30 mouse cellular contexts compared by ENCODE assay signal in the genomic region with DNA sequence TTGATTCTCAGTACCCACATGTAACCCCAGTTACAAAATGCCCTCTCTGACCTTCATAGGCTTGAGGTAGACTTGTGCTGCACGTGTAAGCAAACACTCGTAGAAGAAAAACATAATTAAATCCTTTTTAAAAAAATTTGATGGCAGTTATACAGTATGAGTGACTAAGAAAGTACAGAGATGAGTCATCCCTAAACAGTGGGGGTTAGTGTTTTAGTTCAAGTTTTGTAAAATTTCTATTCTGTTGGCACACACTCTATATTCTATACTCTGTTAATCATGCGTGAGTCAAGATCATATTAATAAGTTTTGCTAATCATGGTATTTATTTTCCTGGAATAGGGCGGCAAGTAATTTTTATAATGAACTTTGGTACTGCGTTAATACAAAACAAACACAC.
A peak's percentile ranks its signal among the peaks of the same experiment; 100 is the strongest.
DNase-seq lines count a peak whose midpoint lies in the region; ATAC-seq and TF ChIP-seq lines count a peak whose summit lies in the region.
"Had no signal": no experiment of that assay in that cellular context is flagged by ENCODE, and none has a peak within 500 bp of the region (broad histone marks: within the 10 kb centered on the region; RNA-seq: fewer than 3 reads in every experiment).

No protein-coding gene starts in this region.

- WGBS in kidney, embryonic 14.5 days, result 90% methylated on average over 5 of the region's 5 CpGs

- H3K4me3 ChIP-seq in embryonic fibroblast, embryonic 13.5 days (ENCODE audit: insufficient read depth, low read length), result no peak overlapping the region
- no peak overlapping the region for H3K4me3 ChIP-seq in kidney, embryonic 14.5 days (ENCODE audit: low read length)
- H3K4me3 ChIP-seq: embryonic facial prominence, embryonic 10.5 days; embryonic facial prominence, embryonic 13.5 days; forebrain, embryonic 10.5 days; forebrain, embryonic 13.5 days; heart, embryonic 12.5 days; heart, embryonic 15.5 days; hindbrain, embryonic 10.5 days had no signal

- TF ChIP-seq CTCF in embryonic fibroblast, embryonic 13.5 days (IDR thresholded peaks at IDR 0.05; ENCODE audit: borderline replicate concordance, insufficient read depth, low read length), result no peak

- ATAC-seq in kidney, embryonic 14.5 days (ENCODE audit: low FRiP score, low TSS enrichment), result no peak
- ATAC-seq: forebrain, embryonic 13.5 days; forebrain, postnatal 0 days; hindbrain, postnatal 0 days; intestine, postnatal 0 days; Patski had no signal

- peaks cover 3% of the 10 kb centered on the region; the same call in 1 of the 2 replicates for H3K36me3 ChIP-seq in kidney, embryonic 14.5 days (ENCODE audit: control insufficient read depth, insufficient read depth, low read length)

- peak; percentile 58 for DNase-seq in 416B (ENCODE audit: low read depth)
- DNase-seq in Muller cell, postnatal 12 days (ENCODE audit: inconsistent ontology term), result peak; percentile 58
- no peak for DNase-seq in embryo, embryonic 10.5 days (ENCODE audit: low spot score)
- DNase-seq in ovary, postnatal 14 days (ENCODE audit: low spot score), result no peak
- DNase-seq: adrenal gland, postnatal 10 days; adrenal gland, postnatal 36 days; cerebellum, adult 11 months; cerebellum, adult 2 months; cerebellum, adult 9-11 months; cerebellum, postnatal 25 days; embryo, embryonic 11 days; forebrain, postnatal 0 days; gastrocnemius, postnatal 25 days; heart, adult 18-20 months; heart, postnatal 10 days; heart, postnatal 36 days; kidney, adult 2 months had no signal

- H3K4me2 ChIP-seq in kidney, embryonic 14.5 days (replicated peaks; ENCODE audit: low read depth, low read length), result no peak overlapping the region
- H3K4me2 ChIP-seq: embryonic facial prominence, embryonic 13.5 days; forebrain, embryonic 13.5 days; heart, embryonic 12.5 days; heart, embryonic 15.5 days; hindbrain, embryonic 14.5 days had no signal

- no peak overlapping the region for H3K9ac ChIP-seq in kidney, embryonic 14.5 days (ENCODE audit: low read depth, low read length)
- H3K9ac ChIP-seq: embryonic facial prominence, embryonic 13.5 days; forebrain, embryonic 13.5 days; forebrain, postnatal 0 days; heart, embryonic 12.5 days; heart, embryonic 15.5 days; hindbrain, embryonic 14.5 days had no signal

- no peaks in the 10 kb centered on the region for H3K9me3 ChIP-seq in kidney, embryonic 14.5 days (ENCODE audit: control insufficient read depth, low read length)
- H3K9me3 ChIP-seq: embryonic facial prominence, embryonic 10.5 days; embryonic facial prominence, embryonic 13.5 days; forebrain, embryonic 10.5 days; forebrain, embryonic 13.5 days; heart, embryonic 12.5 days; heart, embryonic 15.5 days; hindbrain, embryonic 10.5 days had no signal

- H3K4me1 ChIP-seq in embryonic fibroblast, embryonic 13.5 days (ENCODE audit: control insufficient read depth, insufficient read depth, low read length), result peaks cover 2% of the 10 kb centered on the region; the same call in 1 of the 2 replicates
- H3K4me1 ChIP-seq in kidney, embryonic 14.5 days (ENCODE audit: control insufficient read depth, insufficient read depth, low read length), result no peaks in the 10 kb centered on the region
- H3K4me1 ChIP-seq: embryonic facial prominence, embryonic 10.5 days; embryonic facial prominence, embryonic 13.5 days; forebrain, embryonic 10.5 days; forebrain, embryonic 13.5 days; heart, embryonic 12.5 days; heart, embryonic 15.5 days; hindbrain, embryonic 10.5 days had no signal

- no peak for TF ChIP-seq POLR2A in embryonic fibroblast, embryonic 13.5 days (IDR thresholded peaks at IDR 0.05; ENCODE audit: low read depth, low read length)

- peak overlapping the region; percentile 73 for H3K27ac ChIP-seq in embryonic fibroblast, embryonic 13.5 days (ENCODE audit: insufficient read depth, low read length)
- H3K27ac ChIP-seq in kidney, embryonic 14.5 days (ENCODE audit: low read depth, low read length), result no peak overlapping the region
- H3K27ac ChIP-seq: embryonic facial prominence, embryonic 10.5 days; embryonic facial prominence, embryonic 13.5 days; forebrain, embryonic 10.5 days; forebrain, embryonic 13.5 days; heart, embryonic 15.5 days; hindbrain, embryonic 10.5 days; hindbrain, embryonic 14.5 days; hindbrain, postnatal 0 days had no signal

- H3K27me3 ChIP-seq in kidney, embryonic 14.5 days (ENCODE audit: control insufficient read depth, insufficient read depth, low read length), result no peaks in the 10 kb centered on the region
- H3K27me3 ChIP-seq: embryonic facial prominence, embryonic 13.5 days; forebrain, embryonic 13.5 days; heart, embryonic 12.5 days; heart, embryonic 15.5 days; Patski had no signal

Comparison
In these comparisons a context has a peak if more than half of its experiments do, and no peak if none do; other contexts are left out.
1. DNase-seq: peak in 416B (single experiment) and Muller cell, postnatal 12 days (single experiment); none in embryo, embryonic 10.5 days (single experiment) and ovary, postnatal 14 days (single experiment).